Mouse (Mus musculus) layer of hippocampus, postnatal 14 days (tissue): ENCODE measurements around the gene 1500009C09Rik. TPM values are rescaled to one million over a fixed set of nuclear protein-coding genes. Genes with fewer than 3 reads are reported as not detected.
"Not testable (repeated sequence)": the region's sequence is repeated elsewhere in the genome, so short reads cannot be mapped to it uniquely, and the experiment has no call there.

ENCODE experiments used
- DNase-seq, 2 experiments: peaks; one replicate each; pipeline ENCODE4 v3.0.0; 2021 to 2022; ENCODE audit warnings: low spot score in 2 of 2, mixed read lengths in 1 of 2
- total RNA-seq, 2 experiments: library from RNA; stranded (reverse); gene quantifications; 2 replicates each; pipeline ENCODE4 v1.2.3; 2021

The 1500009C09Rik gene
- total RNA-seq, 2 experiments from 2014 or later, result 89.4 to 94.8 TPM

DNA sequence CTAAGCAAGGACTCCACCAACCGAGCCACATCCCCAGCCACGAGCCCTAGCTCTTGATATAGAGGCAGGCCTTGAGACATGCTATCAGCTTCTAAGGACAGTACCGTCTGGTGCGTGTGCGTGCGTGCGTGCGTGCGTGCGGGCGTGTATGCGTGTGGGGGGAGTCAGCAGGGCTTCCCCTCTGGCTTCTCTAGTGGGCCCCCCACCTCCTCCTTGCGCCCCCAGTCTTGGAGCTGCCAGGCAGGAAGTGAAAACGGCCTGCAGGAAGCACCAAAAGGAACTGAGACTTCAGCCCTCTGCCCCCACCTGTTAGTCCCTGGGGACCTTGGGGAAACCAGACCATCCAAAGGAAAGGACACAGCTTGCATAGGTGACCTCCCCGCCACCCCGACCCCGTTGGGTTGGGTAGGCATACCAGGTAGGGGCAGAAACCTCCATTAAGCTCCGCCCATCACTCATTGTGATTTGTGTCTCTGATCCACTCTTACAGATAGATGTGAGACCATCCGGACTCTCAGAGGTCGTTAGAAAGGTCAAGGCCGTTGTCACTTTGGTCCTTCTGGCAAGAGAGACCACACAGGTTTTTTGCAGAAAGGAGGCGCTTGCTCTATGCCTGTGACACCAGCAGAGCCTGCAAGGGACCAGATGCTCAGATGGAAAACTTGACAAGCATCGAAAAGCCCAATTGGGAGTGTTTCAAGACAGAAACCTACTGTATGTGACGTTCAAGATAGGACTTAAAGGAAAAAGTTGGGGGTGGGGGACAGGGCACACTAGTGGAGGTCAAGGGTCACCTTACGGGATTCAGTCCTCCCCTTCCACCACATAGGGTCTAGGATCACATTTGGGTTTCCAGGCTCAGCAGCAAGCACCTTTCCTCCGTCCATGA, 33.2 kb upstream of the 1500009C09Rik start:
- DNase-seq, result no peak

GRCm38 (mm10) chr15:82220003-82220675, 32.1 kb upstream of the 1500009C09Rik start:
- no peak for DNase-seq

DNA sequence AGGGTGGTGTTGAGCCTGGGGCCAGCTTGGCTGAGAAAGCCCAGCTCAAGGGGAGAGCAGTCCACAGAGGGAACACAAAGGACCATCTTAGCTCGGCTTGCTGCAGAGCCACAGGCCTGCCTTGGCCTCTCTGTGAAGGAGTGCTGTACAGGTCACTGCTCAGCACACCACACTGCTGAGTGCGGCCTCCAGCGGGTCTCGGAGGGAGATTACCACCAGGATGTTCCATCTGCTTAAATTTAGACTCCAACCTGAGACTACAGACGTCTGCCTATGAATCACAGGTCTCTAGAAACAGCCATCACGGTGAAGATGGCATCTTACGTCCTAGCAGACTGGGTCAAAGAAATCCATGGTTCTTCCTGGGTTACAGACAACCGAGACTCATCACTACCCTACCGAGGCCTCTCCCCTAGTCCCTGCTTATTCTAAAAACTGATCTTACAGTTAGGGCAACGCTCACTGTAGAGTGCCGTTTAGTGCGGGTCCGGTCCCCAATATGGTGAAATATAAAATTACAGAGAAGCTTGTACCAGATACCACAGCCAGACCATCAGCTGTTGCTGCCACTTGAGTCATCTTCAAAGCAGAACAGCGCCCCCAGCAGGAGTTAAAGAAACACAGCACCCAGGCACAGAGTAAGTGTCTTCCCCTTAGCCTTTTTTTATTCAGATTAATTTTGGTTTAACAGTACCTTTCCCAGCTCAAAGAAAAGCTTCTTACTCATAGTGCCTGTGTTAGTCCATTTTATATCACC, 30.9 kb upstream of the 1500009C09Rik start:
- no peak for DNase-seq

DNA sequence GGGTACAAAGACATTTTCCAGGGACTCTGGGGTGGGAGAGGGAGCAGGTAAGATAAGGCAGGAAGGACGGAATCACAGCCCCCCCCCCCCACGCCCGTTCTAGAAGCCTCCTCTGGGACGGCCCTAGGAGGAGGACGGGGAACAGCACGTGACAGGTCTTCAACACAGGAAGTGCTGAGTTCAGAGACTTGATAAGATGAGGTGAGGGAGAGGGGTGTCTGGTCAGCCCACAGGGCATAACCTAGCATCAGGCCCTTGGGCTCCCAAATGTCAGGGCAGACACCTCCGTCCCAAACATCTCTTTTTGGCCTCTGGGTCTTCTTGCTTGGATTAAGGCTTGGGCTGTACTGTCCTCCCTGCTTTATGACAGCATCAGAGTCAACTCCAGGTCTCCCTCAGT, 28.9 kb upstream of the 1500009C09Rik start:
- DNase-seq, result no peak

DNA sequence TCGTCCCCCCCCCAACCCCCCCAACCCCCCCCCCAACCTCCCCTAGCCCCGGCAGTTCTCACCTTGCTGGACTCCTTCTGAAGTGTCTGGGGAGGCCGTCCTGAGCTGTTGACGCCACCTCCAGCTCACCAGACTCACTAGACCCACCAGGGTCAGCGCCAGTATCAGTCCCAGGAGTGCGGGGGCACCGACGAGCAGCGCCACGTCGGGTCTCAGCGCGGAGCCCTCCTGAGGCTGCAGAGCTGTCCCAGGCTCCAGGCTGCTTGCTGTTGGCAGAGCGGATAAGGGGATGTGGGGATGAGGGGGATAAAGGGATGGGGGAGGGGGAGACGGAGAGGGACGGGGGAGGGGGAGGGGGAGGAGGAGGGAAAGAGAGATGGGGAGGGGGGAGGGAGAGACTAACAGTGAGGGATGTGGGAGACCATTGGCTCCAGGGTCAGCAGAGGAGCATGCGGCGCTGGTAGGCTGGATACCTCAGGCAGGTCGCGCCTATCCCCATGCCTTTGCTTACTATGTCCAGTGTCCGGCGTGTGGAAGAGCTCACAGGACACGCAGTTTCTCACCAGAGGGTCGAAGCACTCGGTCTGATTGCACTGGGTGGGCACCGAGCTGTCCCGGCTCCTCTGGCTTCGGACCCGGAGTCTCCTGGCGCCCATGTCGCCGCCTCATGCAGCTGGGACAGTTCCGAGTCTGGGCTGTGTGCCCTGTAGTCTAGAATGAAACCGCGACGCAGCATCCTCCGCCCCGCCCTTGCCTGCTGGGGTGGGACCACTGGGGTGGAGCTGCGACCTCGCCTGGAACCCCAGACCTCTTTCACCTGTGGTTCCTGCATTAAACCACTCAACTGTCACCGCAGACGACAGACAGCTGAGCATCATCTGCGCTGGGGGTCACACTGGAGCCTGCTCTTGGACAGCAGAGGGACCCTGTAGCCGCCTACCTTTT, 28.3 kb upstream of the 1500009C09Rik start, which contains the start of gene Tnfrsf13c:
Gene Tnfrsf13c (minus strand): TSS at position 713 of the 945 bp plus-strand sequence.
- DNase-seq, result no peak

DNA sequence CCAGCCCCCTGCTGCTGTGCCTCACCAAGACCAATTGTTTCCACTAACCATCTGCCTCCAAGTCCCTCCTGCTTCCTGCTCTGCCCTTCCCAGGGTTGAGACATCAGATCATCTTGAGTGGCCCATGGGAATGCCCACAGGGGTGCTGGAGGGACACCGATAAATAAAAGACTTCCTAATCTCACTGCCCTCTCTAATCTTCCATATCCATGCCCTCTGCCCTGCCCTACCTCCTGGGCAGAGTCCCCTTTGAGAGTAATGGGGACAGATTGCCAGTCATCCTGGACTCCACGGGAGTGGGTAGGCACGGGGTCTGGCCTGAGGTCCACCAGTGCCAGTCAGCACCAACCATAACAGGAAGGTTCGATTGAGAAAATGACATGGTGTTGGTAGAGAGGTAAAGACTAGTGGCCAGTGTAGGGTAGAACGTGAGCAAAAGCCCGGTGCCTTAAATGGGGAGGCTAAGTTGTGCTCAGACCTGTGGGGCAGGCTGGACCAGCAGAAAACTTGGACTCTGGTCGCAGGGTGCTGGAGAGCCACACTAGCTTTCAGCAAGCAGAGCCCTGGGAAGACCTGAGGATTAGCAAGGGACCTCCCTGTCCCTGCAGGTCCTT, 27.5 kb upstream of the 1500009C09Rik start:
- no peak for DNase-seq

GRCm38 (mm10) chr15:82225769-82226168, 26.4 kb upstream of the 1500009C09Rik start:
- no peak for DNase-seq

- DNase-seq, result no peak
Measured at GRCm38 (mm10) chr15:82229542-82230045, 22.6 kb upstream of the 1500009C09Rik start.

DNA sequence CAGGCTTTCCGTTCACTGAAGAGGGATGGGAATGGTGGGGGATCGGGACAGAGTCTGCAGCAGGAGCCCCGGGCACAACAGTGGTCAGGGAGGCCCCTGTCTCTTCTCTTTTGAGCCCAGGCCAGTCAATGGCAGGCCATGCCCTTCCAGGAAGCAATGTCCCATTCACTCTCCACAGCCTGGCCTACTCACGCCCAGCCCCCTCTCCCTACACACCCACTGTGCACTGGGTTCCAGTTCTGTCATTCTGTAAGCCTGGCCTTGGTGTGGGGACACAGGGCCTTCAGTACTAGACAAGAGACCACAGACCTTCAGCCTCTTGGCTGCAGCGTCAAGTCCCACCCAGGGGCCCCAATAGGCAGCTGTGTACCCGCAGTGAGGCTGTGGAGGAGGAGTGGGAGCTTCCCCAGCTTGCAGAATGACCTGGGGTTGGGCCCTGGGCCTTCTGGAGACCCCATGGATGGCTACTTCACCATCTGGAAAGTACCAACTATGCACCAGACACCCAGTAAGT, 22.0 kb upstream of the 1500009C09Rik start:
- no peak for DNase-seq

DNA sequence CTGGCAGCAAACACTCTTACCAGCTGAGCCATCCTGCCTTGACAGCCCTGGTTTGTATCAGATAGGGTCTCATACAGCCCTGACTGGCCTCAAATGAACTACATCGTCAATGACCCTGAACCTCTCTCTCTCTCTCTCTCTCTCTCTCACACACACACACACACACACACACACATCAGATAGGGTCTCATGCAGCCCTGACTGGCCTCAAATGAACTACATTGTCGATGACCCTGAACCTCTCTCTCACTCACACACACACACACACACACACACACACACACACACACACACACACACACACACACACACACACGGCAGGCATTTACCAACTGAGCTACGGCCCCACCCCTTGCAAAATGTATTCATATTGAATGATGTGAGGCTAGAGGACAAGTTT, 21.1 kb upstream of the 1500009C09Rik start:
- DNase-seq, result no peak

- DNase-seq, result peak; percentile 52 to 54
Measured at GRCm38 (mm10) chr15:82231591-82232378, 20.4 kb upstream of the 1500009C09Rik start.

- DNase-seq, result no peak
Measured at GRCm38 (mm10) chr15:82232651-82233050, 19.5 kb upstream of the 1500009C09Rik start.

DNA sequence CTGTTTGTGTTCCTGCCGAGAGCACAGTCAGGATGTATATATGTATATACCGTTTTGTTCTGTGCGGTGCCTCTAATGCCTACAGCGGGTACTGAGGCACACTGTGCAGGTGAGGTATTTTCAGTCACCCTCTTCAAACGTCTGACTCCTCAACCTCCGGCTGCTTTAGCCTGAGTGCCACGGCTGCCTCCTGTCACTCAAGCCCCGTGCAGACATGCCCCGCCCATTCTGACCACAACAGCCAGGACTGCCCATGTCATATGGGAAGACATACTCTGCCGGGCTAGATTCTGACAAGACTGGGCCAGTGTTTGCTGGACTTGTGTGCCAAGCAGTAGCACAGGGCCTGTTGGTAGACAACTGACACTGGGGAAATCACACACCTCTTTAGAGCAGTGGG, 16.5 kb upstream of the 1500009C09Rik start:
- no peak for DNase-seq

DNA sequence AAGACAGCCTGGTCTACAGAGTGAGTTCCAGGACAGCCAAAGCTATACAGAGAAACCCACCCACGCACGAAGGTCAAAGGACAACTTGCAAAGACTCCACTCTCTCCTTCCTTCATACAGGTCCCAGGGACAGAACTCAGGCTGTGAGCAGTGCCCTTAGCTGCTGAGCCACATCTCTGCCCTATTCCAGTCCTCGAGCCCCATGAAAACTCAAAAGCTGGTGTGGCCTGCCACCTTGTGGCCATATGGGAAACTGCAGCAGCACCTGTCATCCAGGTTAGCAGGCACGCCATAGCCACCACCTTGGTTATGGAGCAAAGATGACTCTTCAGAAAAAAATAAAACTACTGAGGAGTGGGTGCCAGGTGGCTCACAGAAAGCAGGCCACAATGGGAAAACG, 15.6 kb upstream of the 1500009C09Rik start:
- DNase-seq, result peak; percentile 85 to 88

GRCm38 (mm10) chr15:82243311-82243710, 8.9 kb upstream of the 1500009C09Rik start:
- no peak for DNase-seq

DNA sequence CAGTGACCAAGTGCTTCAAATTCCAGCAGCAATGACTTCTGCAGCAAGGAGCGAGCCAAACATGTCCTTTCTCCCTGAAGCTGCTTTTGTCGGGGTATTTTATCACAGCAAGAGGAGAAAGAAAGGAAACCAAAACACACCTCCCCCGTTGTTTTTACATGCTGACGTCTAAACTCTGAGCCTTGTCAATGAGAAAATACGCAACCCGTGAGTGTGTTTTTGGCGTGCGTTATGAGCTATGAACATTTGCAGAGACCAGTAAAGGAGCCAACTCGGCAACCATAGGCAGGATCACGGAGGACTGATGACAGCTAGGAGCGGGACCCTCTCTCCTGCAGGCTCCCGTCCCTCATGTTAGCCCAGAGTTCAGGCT, 8.5 kb upstream of the 1500009C09Rik start:
- DNase-seq, result no peak

- DNase-seq, result peak; percentile 94 to 96
Measured at GRCm38 (mm10) chr15:82244115-82244804, 7.9 kb upstream of the 1500009C09Rik start, which contains the start of gene Cenpm. TSS of gene Cenpm (minus strand) at chr15:82244748.

GRCm38 (mm10) chr15:82244805-82245161, 7.4 kb upstream of the 1500009C09Rik start:
- DNase-seq, result not testable (repeated sequence)
